In genomic region chr1:159968395-159968794, GRCm38 (mm10) we compare ENCODE assay signal across 19 mouse cellular contexts.
A peak's percentile ranks its signal among the peaks of the same experiment; 100 is the strongest.
DNase-seq lines count a peak whose midpoint lies in the region; ATAC-seq lines count a peak whose summit lies in the region.
"Had no signal": no experiment of that assay in that cellular context is flagged by ENCODE, and none has a peak within 500 bp of the region (broad histone marks: within the 10 kb centered on the region; RNA-seq: fewer than 3 reads in every experiment).

No protein-coding gene starts in this region.

- no peaks in the 10 kb centered on the region for H3K4me1 ChIP-seq in heart, embryonic 11.5 days (ENCODE audit: control insufficient read depth, insufficient read depth, low read length)
- no peaks in the 10 kb centered on the region for H3K4me1 ChIP-seq in midbrain, embryonic 11.5 days (ENCODE audit: control insufficient read depth, insufficient read depth, low read length)
- H3K4me1 ChIP-seq: hindbrain, embryonic 13.5 days; limb, embryonic 15.5 days; midbrain, embryonic 12.5 days had no signal

- H3K9me3 ChIP-seq in heart, embryonic 11.5 days (replicated peaks; ENCODE audit: control insufficient read depth, low read length): no peaks in the 10 kb centered on the region
- H3K9me3 ChIP-seq in midbrain, embryonic 11.5 days (ENCODE audit: control insufficient read depth, low read length): no peaks in the 10 kb centered on the region
- H3K9me3 ChIP-seq: embryonic facial prominence, embryonic 13.5 days; hindbrain, embryonic 13.5 days; limb, embryonic 15.5 days; midbrain, embryonic 12.5 days had no signal

- no peaks in the 10 kb centered on the region for H3K36me3 ChIP-seq in heart, embryonic 11.5 days (ENCODE audit: control insufficient read depth, insufficient read depth, low read length)
- no peaks in the 10 kb centered on the region for H3K36me3 ChIP-seq in midbrain, embryonic 11.5 days (ENCODE audit: control insufficient read depth, insufficient read depth, low read length)
- H3K36me3 ChIP-seq: embryonic facial prominence, embryonic 13.5 days; hindbrain, embryonic 13.5 days; limb, embryonic 15.5 days; midbrain, embryonic 12.5 days had no signal

- no peak overlapping the region for H3K27ac ChIP-seq in heart, embryonic 11.5 days (ENCODE audit: low read depth, low read length)
- H3K27ac ChIP-seq in midbrain, embryonic 11.5 days (ENCODE audit: low read depth, low read length): no peak overlapping the region
- H3K27ac ChIP-seq: embryonic facial prominence, embryonic 13.5 days; hindbrain, embryonic 13.5 days; limb, embryonic 15.5 days; midbrain, embryonic 12.5 days had no signal

- H3K4me3 ChIP-seq in heart, embryonic 11.5 days (ENCODE audit: low read depth, low read length): no peak overlapping the region
- no peak overlapping the region for H3K4me3 ChIP-seq in midbrain, embryonic 11.5 days (ENCODE audit: low read depth, low read length)
- H3K4me3 ChIP-seq: embryonic facial prominence, embryonic 13.5 days; hindbrain, embryonic 13.5 days; limb, embryonic 15.5 days; midbrain, embryonic 12.5 days had no signal

- no peak overlapping the region for H3K4me2 ChIP-seq in heart, embryonic 11.5 days
- no peak overlapping the region for H3K4me2 ChIP-seq in midbrain, embryonic 11.5 days
- H3K4me2 ChIP-seq: embryonic facial prominence, embryonic 13.5 days; hindbrain, embryonic 13.5 days; limb, embryonic 15.5 days; midbrain, embryonic 12.5 days had no signal

- no peak for ATAC-seq in heart, embryonic 11.5 days (replicated peaks; ENCODE audit: insufficient number of reproducible peaks, low FRiP score, low TSS enrichment)
- no peak for ATAC-seq in midbrain, embryonic 11.5 days (ENCODE audit: low FRiP score)
- ATAC-seq: forebrain, embryonic 14.5 days; liver, postnatal 0 days; Patski had no signal

- no peaks in the 10 kb centered on the region for H3K27me3 ChIP-seq in heart, embryonic 11.5 days (ENCODE audit: control insufficient read depth, insufficient read depth, low read length)
- H3K27me3 ChIP-seq in midbrain, embryonic 11.5 days (ENCODE audit: control insufficient read depth, insufficient read depth, low read length): no peaks in the 10 kb centered on the region
- H3K27me3 ChIP-seq: embryonic facial prominence, embryonic 13.5 days; hindbrain, embryonic 13.5 days; limb, embryonic 15.5 days; midbrain, embryonic 12.5 days; Patski had no signal

- peak; percentile 69 to 81 for DNase-seq in heart, adult 18-20 months
- DNase-seq in kidney, postnatal 36 days: peak; percentile 13 to 26
- no peak for DNase-seq in kidney, adult 11 months
- DNase-seq in adipocyte (ENCODE audit: low spot score): peak; percentile 61
- DNase-seq in heart, postnatal 36 days: peak; percentile 23 to 34
- DNase-seq in midbrain, embryonic 11.5 days (ENCODE audit: low spot score, missing footprints): no peak
- DNase-seq: cerebellum, adult 11-12 months; cerebellum, postnatal 14 days; gastrocnemius, postnatal 36 days; kidney, postnatal 14 days; liver, postnatal 0 days; retina, postnatal 1 day had no signal

- no peak overlapping the region for H3K9ac ChIP-seq in heart, embryonic 11.5 days (ENCODE audit: low read depth, low read length)
- H3K9ac ChIP-seq in midbrain, embryonic 11.5 days (ENCODE audit: low read length): no peak overlapping the region
- H3K9ac ChIP-seq: embryonic facial prominence, embryonic 13.5 days; hindbrain, embryonic 13.5 days; limb, embryonic 15.5 days; liver, postnatal 0 days; midbrain, embryonic 12.5 days had no signal

- intact Hi-C loops in heart, postnatal 36 days (cut with DNase I): loop anchor here (5.0 kb wide), 1 partner anchor 41 kb away; no protein-coding TSS in a partner anchor

Comparison
In these comparisons a context has a peak if more than half of its experiments do, and no peak if none do; other contexts are left out.
1. DNase-seq: peak in heart, adult 18-20 months (2 of 2), kidney, postnatal 36 days (2 of 2), adipocyte (single experiment) and heart, postnatal 36 days (2 of 2); none in kidney, adult 11 months (single experiment) and midbrain, embryonic 11.5 days (single experiment).